Mouse (Mus musculus): Measurements from ENCODE around the gene Etnppl. TPM values are rescaled to one million over a fixed set of nuclear protein-coding genes. Genes with fewer than 3 reads are reported as not detected.

Etnppl gene
- polyA plus RNA-seq, 1 experiment from 2014 or later: not detected

- 73% methylated on average over 12 of the region's 12 CpGs for WGBS (ENCODE audit: missing documents)
- no peak overlapping the region for H3K4me3 ChIP-seq (ENCODE audit: inconsistent target)
- no peaks in the 10 kb centered on the region for H3K79me2 ChIP-seq (ENCODE audit: inconsistent target)
- no peak overlapping the region for H3K27ac ChIP-seq
- H3K36me3 ChIP-seq (ENCODE audit: inconsistent target): no peaks in the 10 kb centered on the region
Measured at GRCm38 (mm10) chr3:130620517-130621146, 3.4 kb downstream of the Etnppl start.

GRCm38 (mm10) chr3:130628358-130628757 lies 11.1 kb downstream of the Etnppl start:
- Histone ChIP-seq H3K4me3 (ENCODE audit: inconsistent target) (no peak overlapping the region), H3K27ac (no peak overlapping the region), H3K36me3 (ENCODE audit: inconsistent target) (no peaks in the 10 kb centered on the region), H3K79me2 (ENCODE audit: inconsistent target) (no peaks in the 10 kb centered on the region)
- WGBS (ENCODE audit: missing documents): 95% methylated on average over 5 of the region's 5 CpGs

GRCm38 (mm10) chr3:130633859-130634258 lies 16.6 kb downstream of the Etnppl start:
- Histone ChIP-seq H3K36me3 (ENCODE audit: inconsistent target) (no peaks in the 10 kb centered on the region), H3K4me3 (ENCODE audit: inconsistent target) (no peak overlapping the region), H3K79me2 (ENCODE audit: inconsistent target) (no peaks in the 10 kb centered on the region), H3K27ac (no peak overlapping the region)
- 84% methylated on average over 5 of the region's 5 CpGs for WGBS (ENCODE audit: missing documents)

GRCm38 (mm10) chr3:130646110-130646810 lies 29.0 kb downstream of the Etnppl start:
- H3K36me3 ChIP-seq (ENCODE audit: inconsistent target): no peaks in the 10 kb centered on the region
- no peaks in the 10 kb centered on the region for H3K79me2 ChIP-seq (ENCODE audit: inconsistent target)
- no peak overlapping the region for H3K4me3 ChIP-seq (ENCODE audit: inconsistent target)
- 88% methylated on average over 11 of the region's 11 CpGs for WGBS (ENCODE audit: missing documents)
- no peak overlapping the region for H3K27ac ChIP-seq

- 73% methylated on average over 6 of the region's 6 CpGs for WGBS (ENCODE audit: missing documents)
- Histone ChIP-seq H3K36me3 (ENCODE audit: inconsistent target) (no peaks in the 10 kb centered on the region), H3K4me3 (ENCODE audit: inconsistent target) (no peak overlapping the region), H3K79me2 (ENCODE audit: inconsistent target) (no peaks in the 10 kb centered on the region), H3K27ac (no peak overlapping the region)
Measured at GRCm38 (mm10) chr3:130649569-130649968, 32.3 kb downstream of the Etnppl start.

GRCm38 (mm10) chr3:130660619-130661018 lies 43.4 kb downstream of the Etnppl start:
- Histone ChIP-seq H3K79me2 (ENCODE audit: inconsistent target) (no peaks in the 10 kb centered on the region), H3K27ac (no peak overlapping the region), H3K36me3 (ENCODE audit: inconsistent target) (no peaks in the 10 kb centered on the region), H3K4me3 (ENCODE audit: inconsistent target) (no peak overlapping the region)
- 83% methylated on average over 6 of the region's 6 CpGs for WGBS (ENCODE audit: missing documents)

GRCm38 (mm10) chr3:130662496-130662895 lies 45.2 kb downstream of the Etnppl start:
- H3K27ac ChIP-seq: no peak overlapping the region
- no peaks in the 10 kb centered on the region for H3K79me2 ChIP-seq (ENCODE audit: inconsistent target)
- no peak overlapping the region for H3K4me3 ChIP-seq (ENCODE audit: inconsistent target)
- H3K36me3 ChIP-seq (ENCODE audit: inconsistent target): no peaks in the 10 kb centered on the region
- 97% methylated on average over 3 of the region's 3 CpGs for WGBS (ENCODE audit: missing documents)

- Histone ChIP-seq H3K36me3 (ENCODE audit: inconsistent target) (no peaks in the 10 kb centered on the region), H3K27ac (no peak overlapping the region)
- WGBS (ENCODE audit: missing documents): 88% methylated on average over 14 of the region's 14 CpGs
Measured at GRCm38 (mm10) chr3:130671291-130671690, 54.0 kb downstream of the Etnppl start.

GRCm38 (mm10) chr3:130677671-130678460 lies 60.6 kb downstream of the Etnppl start:
- H3K27ac ChIP-seq: no peak overlapping the region
- 93% methylated on average over 19 of the region's 19 CpGs for WGBS (ENCODE audit: missing documents)
- no peaks in the 10 kb centered on the region for H3K79me2 ChIP-seq (ENCODE audit: inconsistent target)

More at GRCm38 (mm10) chr3:130671291-130671690, 54.0 kb downstream of the Etnppl start:
- Histone ChIP-seq H3K79me2 (ENCODE audit: inconsistent target) (no peaks in the 10 kb centered on the region), H3K4me3 (ENCODE audit: inconsistent target) (no peak overlapping the region)

GRCm38 (mm10) chr3:130681226-130681625 lies 64.0 kb downstream of the Etnppl start:
- H3K4me3 ChIP-seq (ENCODE audit: inconsistent target): no peak overlapping the region
- H3K27ac ChIP-seq: no peak overlapping the region
- H3K36me3 ChIP-seq (ENCODE audit: inconsistent target): no peaks in the 10 kb centered on the region
- H3K79me2 ChIP-seq (ENCODE audit: inconsistent target): no peaks in the 10 kb centered on the region
- WGBS (ENCODE audit: missing documents): 82% methylated on average over 2 of the region's 2 CpGs

More at GRCm38 (mm10) chr3:130677671-130678460, 60.6 kb downstream of the Etnppl start:
- Histone ChIP-seq H3K36me3 (ENCODE audit: inconsistent target) (no peaks in the 10 kb centered on the region), H3K4me3 (ENCODE audit: inconsistent target) (no peak overlapping the region)

GRCm38 (mm10) chr3:130682183-130682582 lies 64.9 kb downstream of the Etnppl start:
- Histone ChIP-seq H3K4me3 (ENCODE audit: inconsistent target) (no peak overlapping the region), H3K79me2 (ENCODE audit: inconsistent target) (no peaks in the 10 kb centered on the region), H3K36me3 (ENCODE audit: inconsistent target) (no peaks in the 10 kb centered on the region), H3K27ac (no peak overlapping the region)
- WGBS (ENCODE audit: missing documents): 94% methylated on average over 9 of the region's 9 CpGs

- Histone ChIP-seq H3K79me2 (ENCODE audit: inconsistent target) (no peaks in the 10 kb centered on the region), H3K27ac (no peak overlapping the region), H3K36me3 (ENCODE audit: inconsistent target) (no peaks in the 10 kb centered on the region), H3K4me3 (ENCODE audit: inconsistent target) (no peak overlapping the region)
- 93% methylated on average over 8 of the region's 8 CpGs for WGBS (ENCODE audit: missing documents)
Measured at GRCm38 (mm10) chr3:130683836-130684235, 66.6 kb downstream of the Etnppl start.

GRCm38 (mm10) chr3:130684276-130685013 lies 67.2 kb downstream of the Etnppl start:
- no peaks in the 10 kb centered on the region for H3K79me2 ChIP-seq (ENCODE audit: inconsistent target)
- 93% methylated on average over 9 of the region's 9 CpGs for WGBS (ENCODE audit: missing documents)
- no peak overlapping the region for H3K4me3 ChIP-seq (ENCODE audit: inconsistent target)
- H3K36me3 ChIP-seq (ENCODE audit: inconsistent target): no peaks in the 10 kb centered on the region
- no peak overlapping the region for H3K27ac ChIP-seq

- Histone ChIP-seq H3K79me2 (ENCODE audit: inconsistent target) (no peaks in the 10 kb centered on the region), H3K4me3 (ENCODE audit: inconsistent target) (no peak overlapping the region), H3K36me3 (ENCODE audit: inconsistent target) (no peaks in the 10 kb centered on the region), H3K27ac (no peak overlapping the region)
- WGBS (ENCODE audit: missing documents): 84% methylated on average over 8 of the region's 8 CpGs
Measured at GRCm38 (mm10) chr3:130685014-130685366, 67.7 kb downstream of the Etnppl start.
